Mouse (Mus musculus): ENCODE results near the gene Hpn.

- TF ChIP-seq CTCF (IDR thresholded peaks at IDR 0.05; ENCODE audit: insufficient read depth, low read depth, low read length) (no peak), POLR2A (IDR thresholded peaks at IDR 0.05; ENCODE audit: insufficient read depth, low read depth, low read length) (no peak)
These were observed 49.7 kb upstream of the Hpn start for GRCm38 (mm10) chr7:31164748-31165147.
